Mouse (Mus musculus) C2C12 (cell line): ENCODE data around the gene Ccl5. TPM values are rescaled to one million over a fixed set of nuclear protein-coding genes. Genes with fewer than 3 reads are reported as not detected.

ENCODE experiments used
- H3K27me3 ChIP-seq: one replicate; pipeline ENCODE4 v1.6.1; 2011; ENCODE audit not compliant: control insufficient read depth, insufficient read depth, insufficient read length
- H3K36me3 ChIP-seq: one replicate; pipeline ENCODE4 v1.6.1; 2011; ENCODE audit not compliant: control insufficient read depth, insufficient read depth
- H3K4me3 ChIP-seq: one replicate; pipeline ENCODE4 v1.5.1; 2011; ENCODE audit warnings: mild to moderate bottlenecking, control low read depth; ENCODE audit not compliant: poor library complexity, insufficient read depth, severe bottlenecking
- H3K79me2 ChIP-seq: one replicate; pipeline ENCODE4 v1.6.1; 2011; ENCODE audit not compliant: control insufficient read depth, insufficient read depth
- H3K79me3 ChIP-seq: one replicate; pipeline ENCODE4 v1.6.1; 2011; ENCODE audit warnings: low read depth, control low read depth
- H3ac ChIP-seq: one replicate; pipeline ENCODE3; 2011; ENCODE audit warnings: low read depth; ENCODE audit not compliant: control insufficient read depth, insufficient read length
- CEBPB ChIP-seq: IDR thresholded peaks from one replicate; pipeline ENCODE4 v1.6.1; 2011; ENCODE audit warnings: low read depth, mild to moderate bottlenecking, control low read depth, moderate library complexity
- CTCF ChIP-seq: IDR thresholded peaks from one replicate; pipeline ENCODE4 v1.5.1; 2011; ENCODE audit not compliant: control insufficient read depth, insufficient read depth, insufficient read length
- FOSL1 ChIP-seq: IDR thresholded peaks from one replicate; pipeline ENCODE4 v1.8.0; 2011; ENCODE audit warnings: mild to moderate bottlenecking, low read length; ENCODE audit not compliant: poor library complexity, insufficient read depth, severe bottlenecking
- MAX ChIP-seq: IDR thresholded peaks from one replicate; pipeline ENCODE4 v1.6.1; 2011; ENCODE audit warnings: mild to moderate bottlenecking, control low read depth
- MYOD1 ChIP-seq: IDR thresholded peaks from one replicate; pipeline ENCODE4 v1.6.1; 2011; ENCODE audit warnings: low read depth; ENCODE audit not compliant: control insufficient read depth, insufficient read length
- MYOG ChIP-seq: IDR thresholded peaks from one replicate; pipeline ENCODE4 v1.6.1; 2011; ENCODE audit not compliant: control insufficient read depth, insufficient read length; ENCODE audit errors: extremely low read depth
- USF1 ChIP-seq: IDR thresholded peaks from one replicate; pipeline ENCODE4 v1.6.1; 2011; ENCODE audit warnings: low read depth, mild to moderate bottlenecking, control low read depth, moderate library complexity
- polyA plus RNA-seq: library from polyadenylated mRNA; unstranded; fragments of >200 nt; fragmentation: generic; extraction: Trizol; gene quantifications from one replicate; pipeline ENCODE4 v1.2.1, GENCODE M21; 2012; ENCODE audit warnings: missing spikeins

Gene Ccl5
- polyA plus RNA-seq, 1 experiment: 0.13 TPM

GRCm38 (mm10) chr11:83534609-83535423 is 4.5 kb upstream of the Ccl5 start:
- no peaks in the 10 kb centered on the region for H3K79me3 ChIP-seq
- peak overlapping the region; percentile 7 for H3ac ChIP-seq
- no peaks in the 10 kb centered on the region for H3K27me3 ChIP-seq
- no peak overlapping the region for H3K4me3 ChIP-seq
- H3K79me2 ChIP-seq: no peaks in the 10 kb centered on the region
- H3K36me3 ChIP-seq: no peaks in the 10 kb centered on the region
- TF ChIP-seq MAX (peak; percentile 59), CTCF (no peak), MYOG (no peak), MYOD1 (peak; percentile 11)

GRCm38 (mm10) chr11:83534143-83534542 is 3.8 kb upstream of the Ccl5 start:
- no peaks in the 10 kb centered on the region for H3K36me3 ChIP-seq
- H3K27me3 ChIP-seq: no peaks in the 10 kb centered on the region
- TF ChIP-seq MYOG: no peak
- TF ChIP-seq USF1: no peak
- TF ChIP-seq MAX: no peak
- TF ChIP-seq CEBPB: no peak
- TF ChIP-seq MYOD1: no peak
- no peak for TF ChIP-seq CTCF
- TF ChIP-seq FOSL1: no peak
- no peak overlapping the region for H3K4me3 ChIP-seq
- no peaks in the 10 kb centered on the region for H3K79me3 ChIP-seq
- H3ac ChIP-seq: no peak overlapping the region
- H3K79me2 ChIP-seq: no peaks in the 10 kb centered on the region

- no peak overlapping the region for H3ac ChIP-seq
- no peak overlapping the region for H3K4me3 ChIP-seq
- no peaks in the 10 kb centered on the region for H3K79me3 ChIP-seq
- TF ChIP-seq MAX: no peak
- TF ChIP-seq USF1: no peak
- no peak for TF ChIP-seq FOSL1
- TF ChIP-seq MYOG: no peak
- no peak for TF ChIP-seq CEBPB
- TF ChIP-seq MYOD1: no peak
- no peak for TF ChIP-seq CTCF
- no peaks in the 10 kb centered on the region for H3K36me3 ChIP-seq
- no peaks in the 10 kb centered on the region for H3K27me3 ChIP-seq
- no peaks in the 10 kb centered on the region for H3K79me2 ChIP-seq
Measured at GRCm38 (mm10) chr11:83533192-83533591, 2.9 kb upstream of the Ccl5 start.

- no peaks in the 10 kb centered on the region for H3K79me3 ChIP-seq
- H3K79me2 ChIP-seq: no peaks in the 10 kb centered on the region
- no peak overlapping the region for H3K4me3 ChIP-seq
- TF ChIP-seq FOSL1 (no peak), MYOG (no peak), USF1 (no peak), CEBPB (no peak), MAX (no peak), CTCF (no peak), MYOD1 (no peak)
- no peaks in the 10 kb centered on the region for H3K36me3 ChIP-seq
- H3K27me3 ChIP-seq: no peaks in the 10 kb centered on the region
- H3ac ChIP-seq: no peak overlapping the region
Measured at GRCm38 (mm10) chr11:83529024-83529423, 1.3 kb downstream of the Ccl5 start.

- Histone ChIP-seq H3ac (no peak within 1 kb of the TSS), H3K79me3 (no peaks in the 10 kb centered on the region), H3K4me3 (no peak within 1 kb of the TSS), H3K36me3 (no peaks in the 10 kb centered on the region), H3K27me3 (no peaks in the 10 kb centered on the region), H3K79me2 (no peaks in the 10 kb centered on the region)
- TF ChIP-seq CEBPB (no peak), USF1 (no peak), MYOD1 (no peak), FOSL1 (no peak), CTCF (no peak), MYOG (no peak), MAX (no peak)
Measured at GRCm38 (mm10) chr11:83522075-83522474, 8.2 kb downstream of the Ccl5 start, which contains the start of gene Heatr9. Gene Heatr9, minus strand, starts transcription at chr11:83522175.

GRCm38 (mm10) chr11:83518371-83518770 is 11.9 kb downstream of the Ccl5 start:
- no peaks in the 10 kb centered on the region for H3K79me3 ChIP-seq
- H3ac ChIP-seq: no peak overlapping the region
- H3K79me2 ChIP-seq: no peaks in the 10 kb centered on the region
- no peaks in the 10 kb centered on the region for H3K36me3 ChIP-seq
- H3K27me3 ChIP-seq: no peaks in the 10 kb centered on the region
- TF ChIP-seq MYOD1 (no peak), CEBPB (no peak), USF1 (no peak), MYOG (no peak), FOSL1 (no peak), CTCF (no peak), MAX (no peak)
- no peak overlapping the region for H3K4me3 ChIP-seq
